In the genomic region with DNA sequence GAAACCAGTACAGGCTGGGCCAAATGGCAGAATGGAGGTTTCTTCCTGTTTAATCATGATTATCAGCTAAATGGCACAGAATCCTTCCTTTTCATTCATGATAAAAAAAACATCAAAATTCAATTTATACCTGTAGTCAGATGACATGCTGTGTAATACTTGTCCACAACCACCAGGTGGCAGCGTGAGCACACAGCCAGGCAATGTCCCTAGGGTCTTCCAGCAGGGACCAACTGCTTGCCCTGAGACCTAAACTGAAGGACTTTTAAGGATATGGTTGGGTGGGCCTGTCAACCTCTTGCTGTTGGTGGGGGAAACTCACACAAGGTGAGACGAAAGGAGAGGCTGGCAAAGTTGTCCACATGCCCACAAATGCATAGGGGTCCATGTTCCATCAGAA, we compare ENCODE assay signal across 1 mouse cellular context.
TF ChIP-seq lines count a peak whose summit lies in the region.

No protein-coding gene starts in this region.

TF ChIP-seq in CH12.LX, 34 proteins besides CTCF, POLR2A, EP300 and RAD21 (continued from another document):
- TF ChIP-seq MEF2A (IDR thresholded peaks at IDR 0.05; ENCODE audit: borderline replicate concordance, low read depth, low read length), result no peak
- 0 out of 2 replicates have a peak, but pooled peaks have one; percentile 15 for TF ChIP-seq JUND (conservative IDR thresholded peaks at IDR 0.05; ENCODE audit: low read depth, low read length)
- peak; percentile 41; the same call in 1 of the 2 replicates for TF ChIP-seq NELFE (IDR thresholded peaks at IDR 0.05; ENCODE audit: low read depth, low read length)
- 0 out of 2 replicates have a peak, but pooled peaks have one; percentile 21 for TF ChIP-seq CHD2 (IDR thresholded peaks at IDR 0.05; ENCODE audit: low read length)
